Mouse (Mus musculus) heart, embryonic 14.5 days (tissue): ENCODE results near the gene Hist2h2be. TPM values are rescaled to one million over a fixed set of nuclear protein-coding genes. Genes with fewer than 3 reads are reported as not detected.

Experiments
- ATAC-seq: fragments of 200-750 bp; cut with Nextera tagmentation; 2 replicates; pipeline ENCODE4 v1.8.0; 2017; ENCODE audit warnings: low read depth, moderate TSS enrichment; ENCODE audit not compliant: insufficient number of reproducible peaks, insufficient read depth, low FRiP score
- H3K27ac ChIP-seq, 2 experiments: fragments of 200-500 bp in 1 of 2; fragments of 300-500 bp in 1 of 2; sonication (generic) in 1 of 2; replicated peaks in 1 of 2; 2 replicates each; pipeline ENCODE4 v1.5.1; 2012 to 2014; ENCODE audit warnings: low read depth in 2 of 2, low read length in 2 of 2, control low read depth in 1 of 2, mild to moderate bottlenecking in 1 of 2, mixed read lengths in 1 of 2; ENCODE audit not compliant: control insufficient read depth in 1 of 2, insufficient read depth in 1 of 2
- H3K27me3 ChIP-seq: fragments of 300-500 bp; sonication (generic); 2 replicates; pipeline ENCODE4 v1.6.1; 2014; ENCODE audit warnings: mild to moderate bottlenecking, low read length, control low read depth; ENCODE audit not compliant: control insufficient read depth, insufficient read depth
- H3K36me3 ChIP-seq: fragments of 300-500 bp; sonication (generic); 2 replicates; pipeline ENCODE4 v1.6.1; 2014; ENCODE audit warnings: mild to moderate bottlenecking, control low read depth, low read length, mixed read lengths; ENCODE audit not compliant: control insufficient read depth, insufficient read depth
- H3K4me1 ChIP-seq, 2 experiments: fragments of 200-500 bp in 1 of 2; fragments of 300-500 bp in 1 of 2; sonication (generic) in 1 of 2; 2 replicates each; pipeline ENCODE4 v1.6.1; 2012 to 2014; ENCODE audit warnings: low read length in 2 of 2, control low read depth in 1 of 2, mixed read lengths in 1 of 2; ENCODE audit not compliant: control insufficient read depth in 2 of 2, insufficient read depth in 2 of 2
- H3K4me2 ChIP-seq: fragments of 300-500 bp; sonication (generic); 2 replicates; pipeline ENCODE4 v1.6.1; 2014; ENCODE audit warnings: mild to moderate bottlenecking, low read length
- H3K4me3 ChIP-seq, 2 experiments: fragments of 200-500 bp in 1 of 2; fragments of 300-500 bp in 1 of 2; sonication (generic) in 1 of 2; 2 replicates each; pipeline ENCODE4 v1.5.1; 2012 to 2014; ENCODE audit warnings: low read length in 2 of 2, mild to moderate bottlenecking in 2 of 2, control low read depth in 1 of 2, low read depth in 1 of 2, moderate library complexity in 1 of 2; ENCODE audit not compliant: control insufficient read depth in 1 of 2, insufficient read depth in 1 of 2
- H3K9ac ChIP-seq: fragments of 300-500 bp; sonication (generic); 2 replicates; pipeline ENCODE4 v1.6.1; 2014; ENCODE audit warnings: mild to moderate bottlenecking, low read length
- H3K9me3 ChIP-seq: fragments of 300-500 bp; sonication (generic); 2 replicates; pipeline ENCODE4 v1.6.1; 2016; ENCODE audit warnings: low read length, control low read depth; ENCODE audit not compliant: control insufficient read depth
- WGBS: fragments of 180-500 bp; shearing (Covaris S2); extraction: QIAGEN DNeasy Blood & Tissue Kit; methylation state at CpG from one replicate; pipeline ENCODE4 v1.1.7; 2014; 5-methylcytosine and 5-hydroxymethylcytosine counted together
- polyA plus RNA-seq: library from polyadenylated mRNA; unstranded; fragments of >200 nt; fragmentation: Nextera tagmentation; extraction: Ambion mirVana; gene quantifications from 2 replicates; pipeline ENCODE4 v1.2.1, GENCODE M21; 2014

Gene Hist2h2be
- polyA plus RNA-seq, 1 experiment from 2014 or later: 7.6 TPM

DNA sequence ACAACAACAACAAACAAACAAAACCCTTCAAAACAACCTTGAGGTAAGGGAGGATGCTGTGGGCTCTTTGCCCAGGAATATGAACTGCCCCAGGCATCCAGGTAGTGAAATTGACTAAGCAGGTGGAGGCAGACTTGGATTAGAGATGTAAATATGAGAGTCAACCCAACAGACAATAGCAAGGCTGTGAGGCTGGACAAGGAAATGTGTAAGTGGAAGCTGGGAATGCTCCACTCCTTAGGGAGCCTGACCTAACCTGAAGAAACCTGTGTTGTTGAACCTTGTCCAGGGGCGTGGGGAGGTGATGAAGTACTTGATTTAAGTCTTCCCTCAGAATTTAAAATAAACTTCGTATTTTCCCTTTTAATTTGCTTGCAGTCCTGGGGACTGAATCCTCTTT, 42.0 kb upstream of the Hist2h2be start:
- Histone ChIP-seq H3K4me1 (peaks cover 15 to 34% of the 10 kb centered on the region in 2 experiments), H3K36me3 (peaks cover 49% of the 10 kb centered on the region), H3K9me3 (no peaks in the 10 kb centered on the region), H3K27me3 (no peaks in the 10 kb centered on the region), H3K4me2 (no peak overlapping the region), H3K27ac (no peak overlapping the region), H3K9ac (no peak overlapping the region), H3K4me3 (no peak overlapping the region)
- WGBS: 75% methylated on average over 2 of the region's 2 CpGs
- ATAC-seq: no peak

DNA sequence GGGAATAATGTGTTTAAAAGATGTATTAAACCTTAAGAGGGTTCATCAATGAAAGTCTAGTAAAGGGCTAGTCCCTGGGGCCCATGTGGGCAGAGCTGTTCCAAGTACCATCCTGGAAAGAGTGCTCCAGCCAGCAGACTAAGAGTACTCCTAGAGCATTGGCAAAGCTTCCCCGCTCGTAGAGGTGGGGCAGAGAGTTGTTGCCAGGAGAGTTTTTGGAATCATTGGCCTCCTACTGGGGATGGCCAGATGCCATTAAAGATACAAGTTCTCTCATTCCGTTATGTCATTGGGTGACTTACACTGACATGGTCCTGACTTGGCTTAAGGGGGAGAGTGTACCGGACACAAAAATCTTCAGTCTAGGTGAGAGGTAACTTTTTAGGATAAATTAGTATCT, 41.4 kb upstream of the Hist2h2be start:
- Histone ChIP-seq H3K27ac (no peak overlapping the region), H3K9me3 (no peaks in the 10 kb centered on the region), H3K36me3 (peaks cover 42% of the 10 kb centered on the region), H3K4me1 (peaks cover 15 to 31% of the 10 kb centered on the region in 2 experiments), H3K4me2 (no peak overlapping the region), H3K27me3 (no peaks in the 10 kb centered on the region), H3K9ac (no peak overlapping the region), H3K4me3 (no peak overlapping the region)
- 56% methylated on average over 4 of the region's 4 CpGs for WGBS
- ATAC-seq: no peak

DNA sequence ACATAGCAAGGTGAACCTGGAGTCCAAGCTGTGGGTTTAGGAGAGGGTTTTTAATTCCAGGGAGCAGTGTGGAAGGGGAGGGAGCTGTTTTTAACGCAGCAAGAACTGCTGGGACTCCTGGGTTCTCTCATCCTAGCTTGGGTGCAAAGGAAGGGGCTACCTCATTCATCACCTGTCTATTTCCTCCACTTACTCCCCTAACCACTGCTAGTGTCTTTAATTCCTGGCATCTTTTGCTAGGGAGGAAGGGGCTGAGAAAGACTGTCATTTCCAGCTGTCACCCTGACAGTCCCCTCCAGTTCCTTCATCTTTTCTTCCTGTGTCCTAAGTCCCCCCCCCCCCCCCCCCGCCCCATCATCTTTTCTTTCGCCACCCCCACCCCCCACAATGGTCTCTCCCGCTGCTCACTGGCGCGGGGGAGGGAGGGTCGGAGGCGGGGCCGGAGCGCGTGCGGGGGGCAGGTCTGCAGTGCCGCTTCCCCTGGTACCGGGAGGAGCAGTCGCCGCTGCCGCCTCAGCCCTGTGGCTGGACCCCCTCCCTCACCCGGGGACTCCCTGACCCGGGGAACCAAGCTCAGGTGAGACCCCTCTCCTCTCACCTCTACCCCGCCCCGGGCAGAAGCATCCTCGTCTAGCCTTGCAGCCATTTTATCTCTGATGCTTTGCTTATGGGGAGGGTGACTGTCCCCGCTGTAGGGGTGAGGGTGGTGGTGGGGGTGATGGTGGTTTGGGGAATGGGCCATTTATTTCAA, 40.0 kb upstream of the Hist2h2be start, which contains the start of gene Sv2a:
Gene Sv2a (plus strand): TSS at position 425 of the 751 bp plus-strand sequence.
- peak within 1 kb of the TSS; percentile 84 for H3K9ac ChIP-seq
- under 1% methylated on average over 18 of the region's 23 CpGs for WGBS
- H3K4me2 ChIP-seq: peak within 1 kb of the TSS; percentile 78
- ATAC-seq: peak; percentile 45; the same call in 1 of the 2 replicates
- H3K4me3 ChIP-seq: peak within 1 kb of the TSS; percentile 69 to 90
- peaks cover 38% of the 10 kb centered on the region for H3K36me3 ChIP-seq
- H3K9me3 ChIP-seq: no peaks in the 10 kb centered on the region
- peaks cover 15 to 26% of the 10 kb centered on the region in 2 experiments for H3K4me1 ChIP-seq
- no peaks in the 10 kb centered on the region for H3K27me3 ChIP-seq
- peak within 1 kb of the TSS; percentile 92 to 96 for H3K27ac ChIP-seq

DNA sequence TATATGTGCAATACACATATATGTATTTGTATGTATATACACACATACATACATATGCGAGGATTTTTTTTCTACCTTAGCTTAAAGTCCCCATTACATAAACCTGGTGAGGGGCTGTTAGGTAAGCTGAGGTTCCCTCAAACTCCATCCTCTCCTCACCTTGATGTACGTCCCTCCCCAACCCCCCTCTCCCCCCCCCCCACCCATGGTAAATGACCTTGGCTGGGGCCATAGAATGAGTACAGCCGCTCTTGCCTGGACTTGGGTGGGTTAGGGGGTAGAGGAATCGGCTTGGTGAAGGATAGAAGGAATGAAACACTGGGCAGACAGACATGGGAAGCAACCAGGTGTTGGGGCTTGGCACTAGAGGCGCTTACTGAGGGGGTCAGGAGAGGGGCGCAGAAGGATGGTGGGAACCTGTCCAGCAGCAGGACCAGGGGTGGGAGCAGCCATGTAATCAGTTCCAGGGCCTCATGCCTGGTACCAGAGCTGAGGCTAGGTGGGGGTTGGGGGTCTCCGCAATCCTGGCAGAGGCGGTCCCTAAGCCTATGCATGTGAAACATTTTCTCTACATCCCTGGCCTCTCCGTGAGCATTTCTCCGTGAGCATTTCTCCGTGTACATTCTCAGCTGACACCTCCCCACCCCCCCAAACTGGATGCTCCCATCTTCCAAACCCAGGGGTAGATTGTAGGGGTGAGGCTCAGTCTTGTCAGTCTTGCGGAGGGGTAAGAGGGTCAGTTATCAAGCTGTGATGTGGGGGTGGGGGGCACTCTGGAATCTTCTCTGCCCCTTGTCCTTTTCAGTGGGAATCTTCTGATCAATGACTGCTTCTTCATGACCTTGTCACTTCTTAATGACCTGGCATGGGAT, 39.2 kb upstream of the Hist2h2be start:
- WGBS: 15% methylated on average over 12 of the region's 12 CpGs
- peak overlapping the region; percentile 92 to 96 for H3K27ac ChIP-seq

DNA sequence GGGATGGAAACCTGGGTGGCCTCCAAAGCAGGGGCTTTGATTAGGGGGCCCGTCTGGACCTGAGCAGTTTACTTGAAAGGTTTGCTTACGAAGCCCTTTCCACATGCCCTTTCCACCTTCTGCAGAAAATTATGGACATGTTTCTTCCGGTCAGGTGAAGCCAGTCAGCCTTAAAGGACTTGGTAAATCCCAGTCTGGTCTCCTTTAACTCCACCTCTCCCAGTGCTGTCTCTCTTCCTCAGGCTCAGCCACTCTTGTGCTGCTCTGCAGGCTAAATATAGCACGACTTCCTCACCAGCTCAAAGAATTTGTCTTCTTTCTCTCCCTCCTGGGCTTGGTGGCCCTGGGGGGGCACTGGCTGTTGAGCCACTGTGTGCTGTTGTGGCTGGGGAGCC, 38.5 kb upstream of the Hist2h2be start:
- WGBS: 6% methylated on average over 4 of the region's 4 CpGs
- H3K36me3 ChIP-seq: peaks cover 35% of the 10 kb centered on the region
- ATAC-seq: peak; percentile 63

More for the DNA sequence above, 39.2 kb upstream of the Hist2h2be start:
- H3K27me3 ChIP-seq: no peaks in the 10 kb centered on the region
- no peaks in the 10 kb centered on the region for H3K9me3 ChIP-seq
- H3K9ac ChIP-seq: peak overlapping the region; percentile 84
- peaks cover 35% of the 10 kb centered on the region for H3K36me3 ChIP-seq
- peak overlapping the region; percentile 78 for H3K4me2 ChIP-seq
- H3K4me1 ChIP-seq: peaks cover 15 to 26% of the 10 kb centered on the region in 2 experiments
- ATAC-seq: no peak
- H3K4me3 ChIP-seq: peak overlapping the region; percentile 69 to 90

DNA sequence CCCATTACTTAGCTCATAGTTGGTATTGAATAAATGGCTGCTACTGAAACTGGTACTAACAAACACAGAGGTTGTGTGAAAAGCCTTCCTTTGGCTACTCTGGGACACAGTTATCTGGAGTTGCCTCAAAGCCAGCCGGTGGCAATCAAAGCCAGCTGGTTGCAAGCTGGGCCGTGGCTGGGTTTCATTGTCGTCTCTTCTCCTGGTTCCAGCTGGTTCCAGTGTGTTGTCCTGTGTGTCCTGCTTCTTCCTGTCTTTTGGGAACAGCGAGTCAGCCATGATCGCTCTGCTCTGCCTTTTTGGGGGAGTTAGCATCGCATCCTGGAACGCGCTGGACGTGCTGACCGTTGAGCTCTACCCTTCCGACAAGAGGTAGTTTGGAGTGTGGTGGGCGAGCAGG, 27.9 kb upstream of the Hist2h2be start:
- Histone ChIP-seq H3K36me3 (peaks cover 66% of the 10 kb centered on the region), H3K27me3 (no peaks in the 10 kb centered on the region)
- WGBS: 55% methylated on average over 12 of the region's 12 CpGs

More for the DNA sequence above, 38.5 kb upstream of the Hist2h2be start:
- H3K4me2 ChIP-seq: peak overlapping the region; percentile 78
- H3K9ac ChIP-seq: peak overlapping the region; percentile 84
- H3K4me3 ChIP-seq: peak overlapping the region; percentile 69 to 90
- no peaks in the 10 kb centered on the region for H3K27me3 ChIP-seq
- peak overlapping the region; percentile 92 to 96 for H3K27ac ChIP-seq
- H3K9me3 ChIP-seq: no peaks in the 10 kb centered on the region
- peaks cover 15 to 26% of the 10 kb centered on the region in 2 experiments for H3K4me1 ChIP-seq

DNA sequence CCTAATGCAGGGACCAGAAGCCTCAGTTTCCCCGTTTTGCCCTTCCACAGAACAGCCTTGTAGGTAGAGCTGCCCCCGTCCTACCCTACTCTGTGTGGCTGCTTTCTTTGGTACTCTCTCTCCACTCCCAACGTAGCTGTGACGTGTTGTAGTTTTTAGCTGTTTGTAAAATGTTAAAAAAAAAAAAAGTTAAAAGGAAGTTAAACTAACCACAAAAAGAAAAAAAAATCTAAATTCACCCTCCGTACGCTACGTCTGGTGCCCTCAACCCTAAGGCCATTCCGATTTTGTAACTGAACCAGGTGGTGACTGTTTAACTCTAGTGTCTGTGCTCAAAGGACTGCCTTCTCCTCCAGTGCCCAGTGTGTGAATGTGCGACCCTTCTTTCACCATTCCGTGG, 26.0 kb upstream of the Hist2h2be start:
- peaks cover 48% of the 10 kb centered on the region for H3K36me3 ChIP-seq
- no peak overlapping the region for H3K4me2 ChIP-seq
- no peak for ATAC-seq
- no peaks in the 10 kb centered on the region for H3K9me3 ChIP-seq
- peaks cover 7 to 11% of the 10 kb centered on the region in 2 experiments for H3K4me1 ChIP-seq
- WGBS: 90% methylated on average over 10 of the region's 10 CpGs
- no peak overlapping the region for H3K27ac ChIP-seq
- no peaks in the 10 kb centered on the region for H3K27me3 ChIP-seq
- H3K9ac ChIP-seq: no peak overlapping the region
- no peak overlapping the region for H3K4me3 ChIP-seq

More for the DNA sequence above, 27.9 kb upstream of the Hist2h2be start:
- H3K4me2 ChIP-seq: no peak overlapping the region
- no peak for ATAC-seq
- no peak overlapping the region for H3K4me3 ChIP-seq
- no peak overlapping the region for H3K27ac ChIP-seq
- peaks cover 6 to 9% of the 10 kb centered on the region in 2 experiments for H3K4me1 ChIP-seq
- H3K9me3 ChIP-seq: no peaks in the 10 kb centered on the region
- no peak overlapping the region for H3K9ac ChIP-seq
